Mouse (Mus musculus) CH12.LX (cell line): ENCODE results near the gene Tmem63c. TPM values are rescaled to one million over a fixed set of nuclear protein-coding genes. Genes with fewer than 3 reads are reported as not detected.

Experiments used
- DNase-seq: peaks from one replicate; pipeline ENCODE4 v3.0.0-alpha.2; 2013; ENCODE audit errors: extremely low read depth
- H3K27ac ChIP-seq: 2 replicates; pipeline ENCODE4 v1.5.1; 2012; ENCODE audit warnings: low read depth, mild to moderate bottlenecking, control low read depth, moderate library complexity; ENCODE audit not compliant: insufficient read depth
- H3K27me3 ChIP-seq: replicated peaks from 2 replicates; pipeline ENCODE3; 2012; ENCODE audit warnings: inconsistent platforms
- H3K36me3 ChIP-seq, 2 experiments: replicated peaks in 1 of 2; 2 replicates each; pipeline versions ENCODE3 to v1.6.1; 2012; ENCODE audit warnings: inconsistent platforms in 1 of 2, low read length in 1 of 2, mild to moderate bottlenecking in 1 of 2, mixed read lengths in 1 of 2, moderate library complexity in 1 of 2; ENCODE audit not compliant: control insufficient read depth in 1 of 2, insufficient read depth in 1 of 2
- H3K4me1 ChIP-seq, 2 experiments: 2 replicates each; pipeline ENCODE4 v1.6.1; 2012; ENCODE audit warnings: inconsistent platforms in 1 of 2, moderate library complexity in 1 of 2; ENCODE audit not compliant: insufficient read depth in 2 of 2, control insufficient read depth in 1 of 2
- H3K4me2 ChIP-seq: 2 replicates; pipeline ENCODE4 v1.6.1; 2012; ENCODE audit warnings: low read depth, mild to moderate bottlenecking, control low read depth; ENCODE audit not compliant: poor library complexity, insufficient read depth, severe bottlenecking
- H3K4me3 ChIP-seq, 3 experiments: fragments of 150-350 bp in 1 of 3; sonication (generic) in 1 of 3; replicated peaks in 1 of 3; 2 replicates each; pipeline versions ENCODE3 to v1.5.1; 2011 to 2012; ENCODE audit warnings: low read depth in 2 of 3, low read length in 2 of 3, mild to moderate bottlenecking in 2 of 3, moderate library complexity in 2 of 3, control low read depth in 1 of 3, improper control_type of control experiment in 1 of 3, inconsistent platforms in 1 of 3, mixed read lengths in 1 of 3; ENCODE audit not compliant: poor library complexity in 1 of 3
- H3K79me2 ChIP-seq: replicated peaks from 2 replicates; pipeline ENCODE4 v1.6.1; 2012; ENCODE audit warnings: mild to moderate bottlenecking, moderate library complexity; ENCODE audit not compliant: control insufficient read depth, poor library complexity, insufficient read depth, severe bottlenecking; ENCODE audit errors: extremely low read depth
- H3K9ac ChIP-seq: 2 replicates; pipeline ENCODE4 v1.6.1; 2012; ENCODE audit warnings: low read depth, mild to moderate bottlenecking, control low read depth, moderate library complexity; ENCODE audit not compliant: insufficient read depth
- H3K9me3 ChIP-seq: replicated peaks from 2 replicates; pipeline ENCODE3; 2012; ENCODE audit warnings: low read length, inconsistent platforms, mixed read lengths
- CHD2 ChIP-seq: IDR thresholded peaks from 2 replicates; pipeline ENCODE4 v1.6.1; 2011; ENCODE audit warnings: low read length, improper control_type of control experiment
- ELF1 ChIP-seq: IDR thresholded peaks from 2 replicates; pipeline ENCODE4 v1.6.1; 2014; ENCODE audit warnings: low read depth, mild to moderate bottlenecking, inconsistent platforms, low read length, improper control_type of control experiment
- EP300 ChIP-seq: IDR thresholded peaks from 2 replicates; pipeline ENCODE4 v1.6.1; 2011; ENCODE audit warnings: low read length, improper control_type of control experiment
- ETS1 ChIP-seq: conservative IDR thresholded peaks from 2 replicates; pipeline ENCODE4 v1.6.1; 2012; ENCODE audit warnings: low read depth, mild to moderate bottlenecking, inconsistent platforms, low read length, improper control_type of control experiment, moderate library complexity
- GABPA ChIP-seq: IDR thresholded peaks from 2 replicates; pipeline ENCODE4 v1.6.1; 2012; ENCODE audit warnings: low read depth, low read length, improper control_type of control experiment, inconsistent platforms; ENCODE audit not compliant: insufficient replicate concordance
- HCFC1 ChIP-seq: IDR thresholded peaks from 2 replicates; pipeline ENCODE4 v1.6.1; 2012; ENCODE audit warnings: low read depth, mild to moderate bottlenecking, inconsistent platforms, low read length, improper control_type of control experiment
- IRF4 ChIP-seq: IDR thresholded peaks from 2 replicates; pipeline ENCODE4 v1.6.1; 2014; ENCODE audit warnings: low read depth, mild to moderate bottlenecking, inconsistent platforms, low read length, improper control_type of control experiment
- MAZ ChIP-seq: IDR thresholded peaks from 2 replicates; pipeline ENCODE4 v1.6.1; 2012; ENCODE audit warnings: low read depth, mild to moderate bottlenecking, inconsistent platforms, low read length, improper control_type of control experiment, moderate library complexity
- MYC ChIP-seq: IDR thresholded peaks from 2 replicates; pipeline ENCODE4 v1.6.1; 2011; ENCODE audit warnings: low read depth, mild to moderate bottlenecking, improper control_type of control experiment, low read length
- NELFE ChIP-seq: IDR thresholded peaks from 2 replicates; pipeline ENCODE4 v1.6.1; 2011; ENCODE audit warnings: low read depth, low read length, improper control_type of control experiment
- NRF1 ChIP-seq: IDR thresholded peaks from 2 replicates; pipeline ENCODE4 v1.6.1; 2014; ENCODE audit warnings: low read depth, mild to moderate bottlenecking, inconsistent platforms, low read length, improper control_type of control experiment, moderate library complexity
- RCOR1 ChIP-seq: conservative IDR thresholded peaks from 2 replicates; pipeline ENCODE4 v1.6.1; 2012; ENCODE audit warnings: low read depth, mild to moderate bottlenecking, inconsistent platforms, low read length, improper control_type of control experiment
- SIN3A ChIP-seq: IDR thresholded peaks from 2 replicates; pipeline ENCODE4 v1.6.1; 2012; ENCODE audit warnings: low read length, improper control_type of control experiment, inconsistent platforms
- TCF12 ChIP-seq: IDR thresholded peaks from 2 replicates; pipeline ENCODE4 v1.6.1; 2014; ENCODE audit warnings: low read depth, mild to moderate bottlenecking, inconsistent platforms, low read length, improper control_type of control experiment
- USF1 ChIP-seq: IDR thresholded peaks from 2 replicates; pipeline ENCODE4 v1.6.1; 2014; ENCODE audit warnings: low read depth, mild to moderate bottlenecking, inconsistent platforms, low read length, improper control_type of control experiment
- USF2 ChIP-seq: conservative IDR thresholded peaks from 2 replicates; pipeline ENCODE4 v1.6.1; 2011; ENCODE audit warnings: low read depth, low read length, improper control_type of control experiment
- ZKSCAN1 ChIP-seq: IDR thresholded peaks from 2 replicates; pipeline ENCODE4 v1.6.1; 2012; ENCODE audit warnings: low read depth, inconsistent platforms, low read length, improper control_type of control experiment, borderline replicate concordance
- ZMIZ1 ChIP-seq: IDR thresholded peaks from 2 replicates; pipeline ENCODE4 v1.6.1; 2012; ENCODE audit warnings: low read depth, mild to moderate bottlenecking, inconsistent platforms, low read length, improper control_type of control experiment
- dilution Hi-C: fragments of 300-500 bp; cut with MboI; formaldehyde crosslinking; loops from 2 replicates; pipeline ENCODE4 v1.14.3; 2020; ENCODE audit warnings: low sequenced_read_pairs; ENCODE audit not compliant: extremely low pct_unique_long_range_greater_than_20kb, extremely low pct_ligation_motif_present
- in situ Hi-C: fragments of 300-500 bp; cut with MboI; formaldehyde crosslinking; loops from 3 replicates; pipeline ENCODE4 v1.14.3; 2019; ENCODE audit warnings: low sequenced_read_pairs, low pct_ligation_motif_present, low pct_unique_long_range_greater_than_20kb, mixed read lengths
- polyA plus RNA-seq: library from polyadenylated mRNA; unstranded; fragments of >175 nt; gene quantifications from 2 replicates; pipeline ENCODE4 v1.2.1, GENCODE M21; 2012; ENCODE audit warnings: low read depth; ENCODE audit not compliant: insufficient read length
- total RNA-seq, 2 experiments: library from RNA; depleted of rRNA; stranded (reverse); fragments of 300-350 nt in 1 of 2; fragments of >200 nt in 1 of 2; gene quantifications; 2 replicates each; pipeline ENCODE4 v1.2.3; 2012 to 2014

The Tmem63c gene
- total and polyA plus RNA-seq, 3 experiments: 0.08 to 0.53 (median 0.11) TPM

DNA sequence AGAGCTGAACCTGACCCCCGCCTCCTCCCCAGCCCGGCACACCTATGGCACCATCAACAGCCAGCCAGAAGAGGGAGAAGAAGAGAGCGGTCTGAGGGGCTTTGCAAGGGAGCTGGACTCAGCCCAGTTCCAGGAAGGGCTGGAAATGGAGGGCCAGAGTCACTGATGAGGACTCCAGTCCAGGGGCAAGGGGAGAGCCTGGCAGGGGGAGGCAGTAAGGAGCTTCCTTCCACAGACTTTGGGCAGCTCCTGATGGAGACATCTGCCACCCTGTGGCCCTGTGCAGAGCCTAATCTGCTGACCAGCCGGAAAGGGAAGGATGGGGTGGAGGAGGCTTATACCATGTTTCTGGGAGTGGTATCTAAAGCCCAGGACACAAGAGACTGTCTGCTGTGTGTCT is 68.1 kb downstream of the Tmem63c start:
- H3K4me3 ChIP-seq: no peak overlapping the region
- no peak for DNase-seq
- H3K36me3 ChIP-seq: no peaks in the 10 kb centered on the region
- no peak overlapping the region for H3K4me2 ChIP-seq
- dilution Hi-C loops: no loop called here
- H3K27ac ChIP-seq: no peak overlapping the region
- no peaks in the 10 kb centered on the region for H3K79me2 ChIP-seq
- peaks cover 3 to 30% of the 10 kb centered on the region in 2 experiments for H3K4me1 ChIP-seq
- no peak overlapping the region for H3K9ac ChIP-seq
- TF ChIP-seq MYC: no peak
- TF ChIP-seq ZMIZ1: no peak
- no peak for TF ChIP-seq ELF1
- no peak for TF ChIP-seq RCOR1
- no peak for TF ChIP-seq ZKSCAN1
- no peak for TF ChIP-seq USF2
- no peak for TF ChIP-seq GABPA
- TF ChIP-seq, all 38 proteins: peak for 0
- in situ Hi-C loops: no loop called here
- H3K27me3 ChIP-seq: peaks cover 10% of the 10 kb centered on the region
- H3K9me3 ChIP-seq: no peaks in the 10 kb centered on the region

DNA sequence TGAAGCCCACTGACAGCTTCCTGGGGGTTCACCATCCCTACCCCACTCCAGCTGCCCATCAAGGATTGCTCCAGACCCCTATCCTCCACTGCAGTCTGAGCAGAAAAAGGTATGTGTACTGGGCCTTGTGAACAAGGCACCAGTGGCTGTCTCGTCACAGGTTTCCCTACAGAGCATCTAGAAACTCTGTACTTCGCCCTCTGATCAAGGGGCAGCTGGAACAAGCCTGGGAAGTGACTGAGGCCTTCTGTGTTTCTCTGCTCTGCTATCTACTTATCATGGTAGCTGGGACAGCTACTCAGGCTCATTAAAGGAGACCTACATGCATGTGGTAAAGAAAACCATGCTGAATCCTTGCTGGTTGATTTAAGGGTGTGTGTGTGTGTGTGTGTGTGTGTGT is 68.6 kb downstream of the Tmem63c start:
- dilution Hi-C loops (no loop called here), in situ Hi-C loops (no loop called here)

DNA sequence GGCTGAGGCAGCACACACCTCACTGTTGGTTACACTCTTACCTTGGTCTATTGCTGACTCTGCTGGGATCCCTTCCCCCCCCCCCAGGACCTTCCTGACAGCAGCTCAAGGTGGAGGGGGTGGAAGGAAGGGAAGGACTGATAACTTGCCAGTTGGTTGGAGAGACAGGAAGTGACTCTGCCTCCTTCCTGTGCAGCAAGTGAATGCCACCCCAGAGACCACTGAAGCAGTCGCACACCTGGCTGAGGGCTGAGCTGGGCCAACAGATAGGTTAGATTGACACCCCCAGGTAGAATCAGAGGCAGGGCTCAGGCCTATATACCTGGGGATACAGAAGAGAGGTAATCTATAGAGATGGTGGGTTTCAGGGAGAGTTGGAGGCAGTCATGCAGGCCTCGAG is 70.8 kb downstream of the Tmem63c start:
- Histone ChIP-seq H3K79me2 (no peaks in the 10 kb centered on the region), H3K9ac (no peak overlapping the region), H3K4me3 (no peak overlapping the region), H3K4me2 (no peak overlapping the region), H3K9me3 (no peaks in the 10 kb centered on the region), H3K36me3 (no peaks in the 10 kb centered on the region), H3K27ac (no peak overlapping the region), H3K4me1 (peaks cover 3 to 30% of the 10 kb centered on the region in 2 experiments), H3K27me3 (no peaks in the 10 kb centered on the region)
- TF ChIP-seq USF2: no peak
- no peak for TF ChIP-seq USF1
- no peak for TF ChIP-seq ETS1
- TF ChIP-seq EP300: no peak
- TF ChIP-seq MAZ: no peak
- dilution Hi-C loops (no loop called here), in situ Hi-C loops (no loop called here)
- no peak for DNase-seq

More for the DNA sequence above, 68.6 kb downstream of the Tmem63c start:
- H3K79me2 ChIP-seq: no peaks in the 10 kb centered on the region
- H3K27me3 ChIP-seq: peaks cover 5% of the 10 kb centered on the region
- DNase-seq: no peak
- H3K4me3 ChIP-seq: no peak overlapping the region
- H3K27ac ChIP-seq: no peak overlapping the region
- peaks cover 3 to 30% of the 10 kb centered on the region in 2 experiments for H3K4me1 ChIP-seq
- no peaks in the 10 kb centered on the region for H3K36me3 ChIP-seq
- no peak overlapping the region for H3K4me2 ChIP-seq
- TF ChIP-seq USF2 (no peak), HCFC1 (no peak), TCF12 (no peak), NELFE (no peak), CHD2 (no peak), RCOR1 (no peak), SIN3A (no peak), IRF4 (no peak), ELF1 (no peak), NRF1 (no peak)
- no peak overlapping the region for H3K9ac ChIP-seq
- no peaks in the 10 kb centered on the region for H3K9me3 ChIP-seq
